Mouse (Mus musculus) liver, adult 2 months (tissue): ENCODE data around the gene Rbfox3.

ENCODE experiments used
- CTCF ChIP-seq: fragments of 200-500 bp; IDR thresholded peaks from 2 replicates; pipeline ENCODE4 v1.5.1; 2011; ENCODE audit warnings: low read depth, low read length, control low read depth
- POLR2A ChIP-seq: fragments of 200-500 bp; IDR thresholded peaks from 2 replicates; pipeline ENCODE4 v1.6.1; 2011; ENCODE audit warnings: low read length, control low read depth; ENCODE audit not compliant: insufficient read depth; ENCODE audit errors: extremely low read depth

DNA sequence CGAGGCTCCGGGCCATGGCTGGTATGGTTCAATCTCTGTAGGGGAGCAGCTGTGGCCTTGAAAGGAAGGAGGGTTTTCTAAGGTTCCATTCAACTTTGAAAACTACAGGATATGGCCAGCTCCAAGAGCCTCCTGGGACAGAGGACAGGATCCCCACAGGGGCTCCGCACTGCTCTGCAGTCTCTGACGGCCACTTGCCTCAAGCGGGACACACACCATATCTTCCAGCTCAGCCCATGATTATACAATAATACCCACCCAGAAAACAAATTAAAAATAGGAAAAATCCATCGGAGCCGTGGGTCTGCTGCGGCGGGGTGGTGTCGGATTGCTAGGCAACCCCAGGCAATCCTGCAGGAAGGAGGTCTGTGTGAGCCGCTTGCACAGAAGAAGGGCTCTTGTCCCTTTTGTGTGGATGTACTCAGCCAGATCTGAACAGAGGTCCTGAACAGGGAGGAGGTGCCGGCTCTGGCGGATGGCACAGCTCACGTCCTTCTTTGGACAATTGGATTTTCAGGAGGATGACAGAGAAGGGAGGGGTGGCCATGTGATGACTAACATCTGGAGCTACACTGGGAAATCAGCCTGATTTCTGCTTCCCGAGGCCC lies 5.1 kb upstream of the Rbfox3 start:
- no peak for TF ChIP-seq POLR2A
- no peak for TF ChIP-seq CTCF
